Mouse (Mus musculus) kidney, adult 8-10 months (tissue): ENCODE measurements around the gene Rtn4rl2.

Experiments used
- DNase-seq, 2 experiments: peaks; one replicate each; pipeline ENCODE4 v3.0.0; 2022

Rtn4rl2 gene

GRCm38 (mm10) chr2:84884611-84885010 lies 1.9 kb downstream of the Rtn4rl2 start:
- no peak for DNase-seq

- DNase-seq, result no peak
Measured at GRCm38 (mm10) chr2:84883942-84884341, 2.6 kb downstream of the Rtn4rl2 start.

GRCm38 (mm10) chr2:84883530-84883929 lies 3.0 kb downstream of the Rtn4rl2 start:
- no peak for DNase-seq

GRCm38 (mm10) chr2:84883084-84883483 lies 3.4 kb downstream of the Rtn4rl2 start:
- no peak for DNase-seq

GRCm38 (mm10) chr2:84882606-84883005 lies 3.9 kb downstream of the Rtn4rl2 start:
- no peak for DNase-seq

- no peak for DNase-seq
Measured at GRCm38 (mm10) chr2:84880590-84880989, 5.9 kb downstream of the Rtn4rl2 start.

GRCm38 (mm10) chr2:84875842-84876241 lies 10.7 kb downstream of the Rtn4rl2 start:
- DNase-seq, result no peak

- peak; percentile 67 to 70 for DNase-seq
Measured at GRCm38 (mm10) chr2:84872105-84872716, 14.3 kb downstream of the Rtn4rl2 start.

GRCm38 (mm10) chr2:84870623-84871160 lies 15.8 kb downstream of the Rtn4rl2 start:
- no peak for DNase-seq

GRCm38 (mm10) chr2:84868977-84869376 lies 17.5 kb downstream of the Rtn4rl2 start:
- no peak for DNase-seq

- peak; percentile 45 to 78 for DNase-seq
Measured at GRCm38 (mm10) chr2:84868521-84868943, 18.0 kb downstream of the Rtn4rl2 start.

GRCm38 (mm10) chr2:84865616-84866571 lies 20.6 kb downstream of the Rtn4rl2 start:
- DNase-seq, result peak in 1 of 2 experiments; percentile 46

GRCm38 (mm10) chr2:84862231-84862630 lies 24.3 kb downstream of the Rtn4rl2 start:
- DNase-seq, result no peak

- DNase-seq, result no peak
Measured at GRCm38 (mm10) chr2:84861430-84861829, 25.1 kb downstream of the Rtn4rl2 start.

GRCm38 (mm10) chr2:84859991-84860780 lies 26.3 kb downstream of the Rtn4rl2 start:
- DNase-seq, result no peak

GRCm38 (mm10) chr2:84858551-84858950 lies 28.0 kb downstream of the Rtn4rl2 start:
- DNase-seq, result no peak

GRCm38 (mm10) chr2:84855732-84856131 lies 30.8 kb downstream of the Rtn4rl2 start:
- DNase-seq, result peak; percentile 43 to 60

- DNase-seq, result peak; percentile 59 to 80
Measured at GRCm38 (mm10) chr2:84851130-84852040, 35.1 kb downstream of the Rtn4rl2 start.

GRCm38 (mm10) chr2:84850407-84851129 lies 35.9 kb downstream of the Rtn4rl2 start:
- no peak for DNase-seq

GRCm38 (mm10) chr2:84845226-84845625 lies 41.3 kb downstream of the Rtn4rl2 start:
- DNase-seq, result no peak

- no peak for DNase-seq
Measured at GRCm38 (mm10) chr2:84843654-84844053, 42.9 kb downstream of the Rtn4rl2 start.
